Mouse (Mus musculus) bone marrow, adult 2 months (tissue): Measurements from ENCODE around the gene Alad.

ENCODE experiments used
- CTCF ChIP-seq: fragments of 200-500 bp; IDR thresholded peaks from 2 replicates; pipeline ENCODE4 v1.5.1; 2011; ENCODE audit warnings: low read length, control low read depth; ENCODE audit not compliant: control insufficient read depth, insufficient read depth
- POLR2A ChIP-seq: fragments of 200-500 bp; IDR thresholded peaks from 2 replicates; pipeline ENCODE4 v1.6.1; 2011; ENCODE audit warnings: low read depth, mild to moderate bottlenecking, control low read depth, low read length, borderline replicate concordance; ENCODE audit not compliant: control insufficient read depth

GRCm38 (mm10) chr4:62500799-62501198 is 18.9 kb downstream of the Alad start:
- no peak for TF ChIP-seq CTCF
- no peak for TF ChIP-seq POLR2A
